Mouse (Mus musculus) neural tube, embryonic 15.5 days (tissue): Measurements from ENCODE around the gene Rfx6. TPM values are rescaled to one million over a fixed set of nuclear protein-coding genes. Genes with fewer than 3 reads are reported as not detected.

Source experiments
- ATAC-seq: fragments of 200-750 bp; cut with Nextera tagmentation; 2 replicates; pipeline ENCODE4 v1.8.0; 2017; ENCODE audit warnings: mild to moderate bottlenecking, moderate TSS enrichment, moderate library complexity; ENCODE audit not compliant: low FRiP score
- H3K27ac ChIP-seq: fragments of 300-500 bp; sonication (generic); replicated peaks from 2 replicates; pipeline ENCODE4 v1.5.1; 2015; ENCODE audit warnings: mild to moderate bottlenecking, inconsistent platforms
- H3K27me3 ChIP-seq: fragments of 300-500 bp; sonication (generic); replicated peaks from 2 replicates; pipeline ENCODE4 v1.6.1; 2015; ENCODE audit warnings: inconsistent platforms
- H3K36me3 ChIP-seq: fragments of 300-500 bp; sonication (generic); 2 replicates; pipeline ENCODE4 v1.6.1; 2015; ENCODE audit warnings: inconsistent platforms
- H3K4me1 ChIP-seq: fragments of 300-500 bp; sonication (generic); 2 replicates; pipeline ENCODE4 v1.6.1; 2015; ENCODE audit warnings: inconsistent platforms
- H3K4me2 ChIP-seq: fragments of 300-500 bp; sonication (generic); 2 replicates; pipeline ENCODE4 v1.6.1; 2015; ENCODE audit warnings: inconsistent platforms, mild to moderate bottlenecking, moderate library complexity
- H3K4me3 ChIP-seq: fragments of 300-500 bp; sonication (generic); replicated peaks from 2 replicates; pipeline ENCODE4 v1.5.1; 2015; ENCODE audit warnings: mild to moderate bottlenecking, inconsistent platforms
- H3K9ac ChIP-seq: fragments of 300-500 bp; sonication (generic); replicated peaks from 2 replicates; pipeline ENCODE4 v1.6.1; 2015; ENCODE audit warnings: mild to moderate bottlenecking, inconsistent platforms
- H3K9me3 ChIP-seq: fragments of 300-500 bp; sonication (generic); replicated peaks from 2 replicates; pipeline ENCODE4 v1.6.1; 2016; ENCODE audit warnings: inconsistent platforms
- WGBS: fragments of 180-500 bp; shearing (Covaris S2); methylation state at CpG from one replicate; pipeline ENCODE4 v1.1.7; 2015; ENCODE audit warnings: mixed read lengths; 5-methylcytosine and 5-hydroxymethylcytosine counted together
- polyA plus RNA-seq: library from polyadenylated mRNA; unstranded; fragments of >200 nt; fragmentation: Nextera tagmentation; extraction: Ambion mirVana; gene quantifications from 2 replicates; pipeline ENCODE4 v1.2.1, GENCODE M21; 2015

The Rfx6 gene
- 0.45 and 0.46 TPM in 2 replicates for polyA plus RNA-seq

DNA sequence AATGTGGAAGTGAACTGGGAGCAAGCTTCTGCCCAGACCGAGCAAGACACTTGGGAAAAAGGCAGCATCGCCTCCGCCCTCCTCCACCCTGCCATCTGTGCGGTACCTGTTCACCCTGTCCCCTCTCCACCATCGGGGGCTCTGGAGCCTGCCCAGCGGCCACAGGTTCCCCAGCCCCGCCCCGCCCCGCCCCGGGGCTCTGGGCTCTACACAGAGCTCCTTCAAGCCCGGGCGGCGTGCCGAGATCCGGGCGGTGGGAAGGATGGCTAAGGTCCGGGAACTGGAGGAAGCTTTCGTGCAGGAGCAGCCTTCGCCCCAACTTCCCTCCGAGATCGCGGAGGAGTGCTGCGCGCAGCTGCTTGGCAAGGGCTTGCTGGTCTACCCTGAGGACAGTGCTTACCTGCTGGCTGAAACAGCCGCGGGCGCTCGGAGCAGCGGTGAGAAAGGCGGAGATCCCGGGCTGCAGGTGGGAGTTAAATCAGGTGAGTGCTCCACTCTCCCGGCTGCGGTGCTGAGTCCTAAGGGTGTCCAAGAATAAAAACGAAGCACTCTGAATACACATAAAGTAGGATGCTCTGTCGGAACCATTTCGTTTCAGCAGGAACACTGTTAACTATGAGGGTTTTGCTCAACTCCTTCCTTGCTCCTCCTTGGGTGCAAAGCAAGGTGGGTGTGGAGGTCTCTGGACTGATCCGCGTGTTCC, at the start of gene Rfx6:
Rfx6 (plus strand) TSS at position 209 of the 703 bp plus-strand sequence.
- H3K27ac ChIP-seq, result no peak within 1 kb of the TSS
- H3K9me3 ChIP-seq, result no peaks in the 10 kb centered on the region
- peaks cover 24% of the 10 kb centered on the region for H3K27me3 ChIP-seq
- peak within 1 kb of the TSS; percentile 47 for H3K4me3 ChIP-seq
- peak; percentile 86 for ATAC-seq
- no peaks in the 10 kb centered on the region for H3K36me3 ChIP-seq
- H3K4me2 ChIP-seq, result peak within 1 kb of the TSS; percentile 96
- H3K9ac ChIP-seq, result peak within 1 kb of the TSS; percentile 48
- under 1% methylated on average over 38 of the region's 38 CpGs for WGBS
- H3K4me1 ChIP-seq, result peaks cover 11% of the 10 kb centered on the region

DNA sequence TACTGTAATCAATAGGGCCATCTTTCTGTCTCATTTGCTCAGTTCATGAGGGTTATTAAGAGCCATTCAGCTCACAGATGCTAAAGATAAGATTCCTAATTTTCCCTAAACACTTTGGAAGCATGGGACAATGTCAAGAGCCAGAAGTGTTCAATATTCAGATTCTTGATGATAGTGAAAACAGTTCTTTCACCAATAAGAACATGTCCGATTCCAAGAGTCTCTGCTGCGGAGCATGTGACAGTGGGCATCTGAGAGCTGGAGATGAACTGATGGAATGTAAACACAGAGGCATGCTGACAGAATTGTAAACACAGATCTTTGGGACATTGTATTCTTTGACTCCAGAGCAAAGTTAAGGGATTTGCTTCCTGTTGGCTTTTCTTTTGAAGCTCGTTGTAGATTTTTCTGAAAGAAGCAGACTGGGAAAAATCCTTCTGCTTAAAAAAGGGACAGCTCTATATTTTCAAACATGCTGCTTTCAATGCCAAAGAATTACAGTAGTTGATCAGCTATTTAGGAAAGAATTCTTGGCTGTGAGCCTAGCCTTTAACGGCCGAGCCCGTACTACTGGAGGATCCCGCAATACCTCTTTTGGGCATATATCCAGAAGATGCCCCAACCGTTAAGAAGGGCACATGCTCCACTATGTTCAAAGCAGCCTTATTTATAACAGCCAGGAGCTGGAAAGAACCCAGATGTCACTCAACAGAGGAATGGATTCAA, 46.0 kb upstream of the Rfx6 start, which contains the start of gene Gprc6a:
Gprc6a (minus strand) TSS at position 51 of the 726 bp plus-strand sequence.
- Histone ChIP-seq H3K36me3 (no peaks in the 10 kb centered on the region), H3K4me3 (no peak within 1 kb of the TSS), H3K9me3 (no peaks in the 10 kb centered on the region), H3K4me1 (no peaks in the 10 kb centered on the region), H3K9ac (no peak within 1 kb of the TSS), H3K4me2 (no peak within 1 kb of the TSS), H3K27me3 (no peaks in the 10 kb centered on the region), H3K27ac (no peak within 1 kb of the TSS)
- ATAC-seq, result no peak
- 64% methylated on average over 8 of the region's 8 CpGs for WGBS

DNA sequence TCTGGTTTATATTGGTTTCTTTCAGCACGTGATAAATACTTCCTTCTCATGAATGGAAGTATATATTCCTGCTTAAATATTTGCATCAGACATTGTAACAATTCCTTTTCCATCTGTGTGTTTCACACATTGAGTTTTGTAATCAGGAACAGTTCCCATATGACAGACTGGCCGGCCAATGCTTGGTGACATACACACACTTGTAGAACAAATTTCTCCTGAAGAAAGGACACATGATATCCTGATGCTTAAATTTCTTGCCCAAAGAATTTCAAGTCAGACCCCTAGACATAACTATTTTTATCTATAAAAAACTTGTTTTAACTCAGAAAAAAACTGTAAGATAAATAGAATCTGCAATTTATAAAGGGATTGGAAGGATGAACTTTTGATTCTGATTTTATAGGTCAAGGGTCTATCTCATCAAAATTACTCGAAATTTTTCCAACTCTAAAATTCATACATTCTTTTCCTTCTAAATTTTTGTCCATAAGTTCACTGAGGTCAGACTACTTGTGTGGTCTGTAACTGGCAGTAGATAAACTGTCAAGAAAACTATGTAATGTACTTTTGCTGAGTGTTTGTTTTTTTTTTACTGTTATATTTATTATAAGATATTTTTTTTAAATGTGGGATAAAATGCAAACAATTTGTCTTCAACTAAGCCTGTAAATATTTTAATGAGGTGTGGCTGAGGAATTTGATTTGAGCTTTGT, 27.9 kb upstream of the Rfx6 start:
- H3K9ac ChIP-seq, result no peak overlapping the region
- no peaks in the 10 kb centered on the region for H3K36me3 ChIP-seq
- H3K4me2 ChIP-seq, result no peak overlapping the region
- no peak for ATAC-seq
- H3K4me3 ChIP-seq, result no peak overlapping the region
- no peak overlapping the region for H3K27ac ChIP-seq
- WGBS, result 79% methylated on average over 3 of the region's 3 CpGs
- no peaks in the 10 kb centered on the region for H3K4me1 ChIP-seq
- H3K9me3 ChIP-seq, result no peaks in the 10 kb centered on the region
- no peaks in the 10 kb centered on the region for H3K27me3 ChIP-seq

DNA sequence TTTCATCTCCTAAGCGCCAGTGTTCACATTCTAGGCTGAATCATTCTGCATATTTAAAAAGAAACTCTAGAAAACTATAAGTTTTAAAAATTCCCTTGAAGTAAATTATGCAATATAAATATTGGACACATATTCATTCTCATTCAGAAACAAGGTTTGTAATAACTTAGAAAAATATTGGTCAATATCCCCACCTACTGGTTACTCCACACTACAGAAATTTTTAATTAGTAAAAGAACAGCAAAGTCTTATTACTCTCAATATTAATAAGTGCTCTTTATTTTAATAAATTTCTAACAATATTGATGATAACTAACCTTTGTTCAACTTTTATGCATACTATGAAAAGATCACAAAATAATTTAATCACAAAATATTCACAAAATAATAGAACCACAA, 20.2 kb upstream of the Rfx6 start:
- Histone ChIP-seq H3K4me2 (no peak overlapping the region), H3K27me3 (no peaks in the 10 kb centered on the region), H3K27ac (no peak overlapping the region), H3K9ac (no peak overlapping the region), H3K9me3 (no peaks in the 10 kb centered on the region), H3K36me3 (no peaks in the 10 kb centered on the region), H3K4me1 (no peaks in the 10 kb centered on the region), H3K4me3 (no peak overlapping the region)
- ATAC-seq, result no peak
- WGBS, result 80% methylated on average over 1 of the region's 1 CpGs

DNA sequence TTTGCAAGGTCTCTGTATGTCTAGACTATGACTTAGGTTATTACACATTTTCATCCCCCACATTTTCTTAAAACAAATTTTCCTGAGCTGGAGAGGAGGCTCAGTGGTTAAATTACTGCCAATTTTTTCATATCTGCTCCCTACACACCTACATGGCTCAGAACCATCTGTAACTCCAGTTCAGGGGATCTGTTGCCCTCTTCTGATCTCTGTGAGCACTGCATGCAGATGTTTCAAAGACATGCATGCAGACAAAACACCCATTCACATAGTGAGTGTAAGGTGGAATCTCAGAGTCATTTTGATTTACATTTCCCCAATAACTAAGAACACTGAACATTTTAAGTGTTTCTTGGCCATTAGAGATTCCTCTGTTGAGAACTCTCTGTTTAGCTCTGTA, 8.2 kb upstream of the Rfx6 start:
- H3K27me3 ChIP-seq, result no peaks in the 10 kb centered on the region
- H3K36me3 ChIP-seq, result no peaks in the 10 kb centered on the region
- H3K9me3 ChIP-seq, result no peaks in the 10 kb centered on the region
- no peak overlapping the region for H3K4me2 ChIP-seq
- H3K27ac ChIP-seq, result no peak overlapping the region
- no peak overlapping the region for H3K9ac ChIP-seq
- H3K4me3 ChIP-seq, result no peak overlapping the region
- no peaks in the 10 kb centered on the region for H3K4me1 ChIP-seq
- ATAC-seq, result no peak

DNA sequence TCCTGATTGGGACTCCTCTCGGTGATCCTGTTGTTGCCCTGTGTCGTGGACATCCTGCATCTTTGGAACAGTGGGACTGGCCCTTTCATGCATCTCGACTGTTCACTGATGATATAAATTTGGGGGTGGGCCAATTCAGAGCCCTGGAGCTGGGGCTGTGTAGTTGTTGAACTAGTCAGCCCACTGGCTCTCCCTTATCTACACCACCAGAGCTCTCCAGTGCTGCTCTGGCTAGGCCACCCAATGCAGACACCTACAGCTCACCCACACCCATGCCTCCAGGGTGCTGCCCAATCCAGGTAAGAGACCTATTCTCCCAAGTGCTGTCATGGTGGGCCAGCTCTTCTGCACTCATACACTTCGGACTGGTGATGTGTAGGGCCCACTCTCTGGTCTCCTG, 6.0 kb upstream of the Rfx6 start:
- H3K9ac ChIP-seq, result no peak overlapping the region
- H3K36me3 ChIP-seq, result no peaks in the 10 kb centered on the region
- WGBS, result 87% methylated on average over 4 of the region's 4 CpGs
- no peaks in the 10 kb centered on the region for H3K4me1 ChIP-seq
- no peak overlapping the region for H3K27ac ChIP-seq
- H3K9me3 ChIP-seq, result no peaks in the 10 kb centered on the region
- H3K4me2 ChIP-seq, result no peak overlapping the region
- H3K27me3 ChIP-seq, result peaks cover 5% of the 10 kb centered on the region; the same call in 1 of the 2 replicates
- H3K4me3 ChIP-seq, result no peak overlapping the region
- no peak for ATAC-seq

DNA sequence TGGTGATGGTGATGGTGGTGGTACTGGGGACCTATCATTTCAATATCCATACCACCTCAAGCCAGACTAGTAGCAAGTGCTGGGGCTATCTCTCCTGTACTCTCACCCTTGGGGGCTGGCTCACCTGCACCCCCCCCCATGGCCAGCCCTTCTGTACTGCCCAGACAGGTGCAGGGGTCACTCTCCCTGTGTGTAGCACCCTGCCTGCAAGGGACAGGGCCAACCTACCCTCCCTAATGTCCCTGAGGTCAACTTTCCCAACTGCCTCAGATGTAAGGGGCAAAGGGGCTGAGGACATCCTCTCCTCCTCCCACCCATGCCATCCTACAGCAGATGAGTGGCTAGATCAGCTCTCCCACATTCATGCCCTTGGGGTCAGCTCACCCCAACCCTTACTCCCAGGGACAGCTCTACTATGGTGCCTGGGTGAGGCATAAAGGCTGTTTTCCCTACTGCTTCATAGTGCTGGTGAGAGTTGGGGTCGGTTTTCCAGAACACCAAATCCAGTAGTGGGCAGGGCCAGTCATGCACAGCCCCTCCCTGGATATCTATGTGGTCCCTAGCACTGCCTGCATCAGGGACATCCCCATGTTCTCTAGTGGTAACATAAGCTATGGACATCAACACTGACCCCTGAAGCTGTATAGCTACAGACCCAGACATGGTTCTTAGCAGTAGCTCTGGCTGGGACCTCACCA, 5.3 kb upstream of the Rfx6 start:
- no peaks in the 10 kb centered on the region for H3K9me3 ChIP-seq
- H3K4me3 ChIP-seq, result no peak overlapping the region
- no peaks in the 10 kb centered on the region for H3K36me3 ChIP-seq
- ATAC-seq, result no peak
- H3K9ac ChIP-seq, result no peak overlapping the region
- H3K4me1 ChIP-seq, result no peaks in the 10 kb centered on the region
- peaks cover 11% of the 10 kb centered on the region for H3K27me3 ChIP-seq
- H3K27ac ChIP-seq, result no peak overlapping the region
- 50% methylated on average over 1 of the region's 1 CpGs for WGBS
- no peak overlapping the region for H3K4me2 ChIP-seq

DNA sequence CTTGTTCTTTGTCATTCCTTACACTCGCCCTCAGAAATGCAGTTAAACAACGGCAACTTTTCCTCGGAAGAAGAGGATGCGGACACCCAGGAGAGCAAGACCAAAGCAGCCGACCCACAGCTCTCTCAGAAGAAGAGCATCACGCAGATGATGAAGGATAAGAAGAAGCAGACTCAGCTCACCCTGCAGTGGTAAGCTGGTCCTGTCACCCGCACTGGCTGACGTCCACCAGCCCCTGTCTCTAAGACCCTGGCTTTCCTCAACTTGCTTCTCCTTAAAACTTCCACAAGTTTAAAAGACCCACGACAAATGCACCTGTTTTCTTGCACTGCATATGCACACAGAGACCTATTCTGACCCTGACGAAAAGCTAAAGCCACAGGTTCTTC, 689 bp downstream of the Rfx6 start:
- no peak overlapping the region for H3K27ac ChIP-seq
- H3K9ac ChIP-seq, result 0 out of 2 replicates have a peak overlapping the region, but pooled peaks have one; percentile 48
- no peaks in the 10 kb centered on the region for H3K36me3 ChIP-seq
- ATAC-seq, result no peak; the same call in 1 of the 2 replicates
- peaks cover 24% of the 10 kb centered on the region for H3K27me3 ChIP-seq
- peak overlapping the region; percentile 96 for H3K4me2 ChIP-seq
- 3% methylated on average over 10 of the region's 10 CpGs for whole genome bisulfite sequencing
- peak overlapping the region; percentile 47 for H3K4me3 ChIP-seq
- no peaks in the 10 kb centered on the region for H3K9me3 ChIP-seq
- H3K4me1 ChIP-seq, result peaks cover 11% of the 10 kb centered on the region

DNA sequence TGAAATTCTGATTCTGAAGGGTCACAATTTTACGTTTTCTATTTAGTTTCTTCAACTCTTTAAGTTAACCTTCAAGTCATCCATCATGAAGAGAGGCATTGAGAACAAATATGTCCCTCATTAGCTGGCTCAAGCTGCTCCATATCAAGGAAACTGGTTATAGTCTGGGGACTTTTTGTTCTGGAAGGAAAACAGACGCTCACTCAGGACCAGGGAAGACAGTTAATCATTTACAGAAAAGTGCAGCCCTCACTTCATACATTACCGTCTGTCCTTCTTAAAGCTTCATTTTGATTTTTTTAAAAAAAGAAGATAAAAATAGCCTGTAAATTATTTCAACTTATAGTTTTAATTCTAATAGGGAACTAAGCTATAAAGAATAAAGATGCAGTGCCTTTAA, 43.3 kb downstream of the Rfx6 start:
- no peaks in the 10 kb centered on the region for H3K36me3 ChIP-seq
- H3K4me3 ChIP-seq, result no peak overlapping the region
- no peaks in the 10 kb centered on the region for H3K27me3 ChIP-seq
- no peak overlapping the region for H3K4me2 ChIP-seq
- H3K27ac ChIP-seq, result no peak overlapping the region
- whole genome bisulfite sequencing, result 27% methylated on average over 3 of the region's 3 CpGs
- ATAC-seq, result no peak
- no peaks in the 10 kb centered on the region for H3K9me3 ChIP-seq
- no peak overlapping the region for H3K9ac ChIP-seq
- no peaks in the 10 kb centered on the region for H3K4me1 ChIP-seq

DNA sequence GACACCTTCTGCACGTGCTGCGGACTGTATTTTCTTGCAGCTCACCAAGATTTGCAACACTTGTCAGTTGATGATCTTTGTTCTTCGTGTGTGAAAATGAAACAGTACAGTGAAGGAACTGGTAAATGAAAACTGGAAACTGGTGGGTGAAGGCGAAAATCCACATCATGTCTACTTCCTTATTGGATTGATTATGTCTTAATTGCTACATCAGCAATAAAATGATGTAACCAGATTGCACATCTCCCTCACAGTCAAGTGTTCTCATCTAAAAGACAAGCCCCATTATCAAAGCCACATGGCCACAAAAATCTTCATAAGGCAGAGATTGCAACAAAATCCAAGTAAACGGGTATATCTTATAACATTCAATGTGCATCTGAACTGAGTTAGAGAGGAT, 83.9 kb downstream of the Rfx6 start:
- ATAC-seq, result no peak
- H3K9me3 ChIP-seq, result no peaks in the 10 kb centered on the region
- no peaks in the 10 kb centered on the region for H3K4me1 ChIP-seq
- no peak overlapping the region for H3K4me2 ChIP-seq
- 91% methylated on average over 5 of the region's 5 CpGs for WGBS
- no peak overlapping the region for H3K27ac ChIP-seq
- H3K4me3 ChIP-seq, result no peak overlapping the region
- H3K9ac ChIP-seq, result no peak overlapping the region
- no peaks in the 10 kb centered on the region for H3K36me3 ChIP-seq
- H3K27me3 ChIP-seq, result no peaks in the 10 kb centered on the region

DNA sequence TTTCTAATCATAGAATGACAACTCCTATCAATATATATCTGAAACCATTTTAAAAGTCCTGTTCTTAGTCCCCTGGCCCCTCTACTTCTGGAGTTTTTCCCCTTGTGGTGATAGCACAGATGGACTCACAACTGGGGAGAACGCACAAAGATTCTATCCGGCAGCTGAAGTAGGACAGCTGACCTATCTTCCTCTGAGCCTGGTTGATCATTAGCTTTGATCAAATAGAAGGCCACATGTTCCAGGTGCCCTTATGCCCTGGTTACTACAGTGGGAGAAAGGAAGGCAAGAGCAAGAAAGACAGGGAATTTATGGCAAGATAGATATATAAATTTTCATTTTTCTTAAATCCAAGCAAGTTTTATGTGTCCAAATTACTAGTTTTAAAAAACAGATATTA, 85.7 kb downstream of the Rfx6 start:
- ATAC-seq, result no peak
- Histone ChIP-seq H3K4me1 (no peaks in the 10 kb centered on the region), H3K9ac (no peak overlapping the region), H3K27me3 (no peaks in the 10 kb centered on the region), H3K27ac (no peak overlapping the region), H3K4me2 (no peak overlapping the region), H3K36me3 (no peaks in the 10 kb centered on the region), H3K9me3 (no peaks in the 10 kb centered on the region), H3K4me3 (no peak overlapping the region)
- 73% methylated on average over 2 of the region's 2 CpGs for WGBS
